Mouse (Mus musculus) liver, embryonic 11.5 days (tissue): Measurements from ENCODE around the gene Wasl. TPM values are rescaled to one million over a fixed set of nuclear protein-coding genes. Genes with fewer than 3 reads are reported as not detected.
A peak's percentile ranks its signal among the peaks of the same experiment; 100 is the strongest.

Source experiments
- ATAC-seq: fragments of 200-750 bp; cut with Nextera tagmentation; replicated peaks from 2 replicates; pipeline ENCODE4 v1.8.0; 2017; ENCODE audit warnings: moderate number of reproducible peaks, mild to moderate bottlenecking, moderate TSS enrichment, moderate library complexity; ENCODE audit not compliant: low FRiP score
- DNase-seq: peaks from one replicate; pipeline ENCODE4 v3.0.0-alpha.2; 2017; ENCODE audit warnings: low spot score
- H3K27ac ChIP-seq: fragments of 300-500 bp; sonication (generic); 2 replicates; pipeline ENCODE4 v1.5.1; 2014; ENCODE audit warnings: mild to moderate bottlenecking, low read depth, low read length, control low read depth
- H3K27me3 ChIP-seq: fragments of 300-500 bp; sonication (generic); replicated peaks from 2 replicates; pipeline ENCODE4 v1.6.1; 2014; ENCODE audit warnings: low read length, mixed read lengths; ENCODE audit not compliant: control insufficient read depth, insufficient read depth
- H3K36me3 ChIP-seq: fragments of 300-500 bp; sonication (generic); 2 replicates; pipeline ENCODE4 v1.6.1; 2014; ENCODE audit warnings: mild to moderate bottlenecking, low read length, moderate library complexity, mixed read lengths; ENCODE audit not compliant: control insufficient read depth, insufficient read depth
- H3K4me1 ChIP-seq: fragments of 300-500 bp; sonication (generic); replicated peaks from 2 replicates; pipeline ENCODE4 v1.6.1; 2014; ENCODE audit warnings: low read length, mixed read lengths; ENCODE audit not compliant: control insufficient read depth, insufficient read depth
- H3K4me2 ChIP-seq: fragments of 300-500 bp; sonication (generic); 2 replicates; pipeline ENCODE4 v1.6.1; 2014; ENCODE audit warnings: mild to moderate bottlenecking, control low read depth, moderate library complexity
- H3K4me3 ChIP-seq: fragments of 300-500 bp; sonication (generic); 2 replicates; pipeline ENCODE4 v1.5.1; 2014; ENCODE audit warnings: low read depth, low read length, control low read depth
- H3K9ac ChIP-seq: fragments of 300-500 bp; sonication (generic); 2 replicates; pipeline ENCODE4 v1.6.1; 2014; ENCODE audit warnings: low read depth, low read length, control low read depth
- H3K9me3 ChIP-seq: fragments of 300-500 bp; sonication (generic); 2 replicates; pipeline ENCODE4 v1.6.1; 2016; ENCODE audit warnings: low read length, inconsistent platforms, mixed read lengths; ENCODE audit not compliant: control insufficient read depth
- WGBS: fragments of 180-500 bp; shearing (Covaris S2); extraction: QIAGEN DNeasy Blood & Tissue Kit; methylation state at CpG from one replicate; pipeline ENCODE4 v1.1.7; 2014; 5-methylcytosine and 5-hydroxymethylcytosine counted together
- polyA plus RNA-seq: library from polyadenylated mRNA; unstranded; fragments of >200 nt; fragmentation: Nextera tagmentation; extraction: Ambion mirVana; gene quantifications from 2 replicates; pipeline ENCODE4 v1.2.1, GENCODE M21; 2014

The Wasl gene
- polyA plus RNA-seq, 1 experiment from 2014 or later = 29.4 TPM

- Histone ChIP-seq H3K4me2 (no peak overlapping the region), H3K27ac (no peak overlapping the region), H3K27me3 (no peaks in the 10 kb centered on the region), H3K4me3 (no peak overlapping the region), H3K9me3 (no peaks in the 10 kb centered on the region), H3K4me1 (no peaks in the 10 kb centered on the region; the same call in 1 of the 2 replicates), H3K36me3 (peaks cover 2% of the 10 kb centered on the region; the same call in 1 of the 2 replicates), H3K9ac (no peak overlapping the region)
- DNase-seq (no peak), ATAC-seq (no peak)
- whole genome bisulfite sequencing = 86% methylated on average over 3 of the region's 3 CpGs
Measured at GRCm38 (mm10) chr6:24634065-24634464, 30.7 kb downstream of the Wasl start.

- no peaks in the 10 kb centered on the region; the same call in 1 of the 2 replicates for H3K4me1 ChIP-seq
- no peaks in the 10 kb centered on the region for H3K27me3 ChIP-seq
- 67% methylated on average over 4 of the region's 4 CpGs for WGBS
- ATAC-seq (peak; percentile 60), DNase-seq (no peak)
- H3K4me2 ChIP-seq = no peak overlapping the region
- H3K9me3 ChIP-seq = no peaks in the 10 kb centered on the region
- no peak overlapping the region for H3K27ac ChIP-seq
- H3K4me3 ChIP-seq = no peak overlapping the region
- H3K36me3 ChIP-seq = peaks cover 2% of the 10 kb centered on the region; the same call in 1 of the 2 replicates
- H3K9ac ChIP-seq = no peak overlapping the region
Measured at GRCm38 (mm10) chr6:24632061-24632460, 32.7 kb downstream of the Wasl start.

- no peaks in the 10 kb centered on the region for H3K9me3 ChIP-seq
- no peaks in the 10 kb centered on the region for H3K27me3 ChIP-seq
- no peak for ATAC-seq
- no peak overlapping the region for H3K27ac ChIP-seq
- DNase-seq = no peak
- WGBS = 81% methylated on average over 1 of the region's 1 CpGs
- no peaks in the 10 kb centered on the region; the same call in 1 of the 2 replicates for H3K36me3 ChIP-seq
- no peak overlapping the region for H3K4me2 ChIP-seq
- H3K9ac ChIP-seq = no peak overlapping the region
- no peaks in the 10 kb centered on the region; the same call in 1 of the 2 replicates for H3K4me1 ChIP-seq
- H3K4me3 ChIP-seq = no peak overlapping the region
Measured at GRCm38 (mm10) chr6:24628499-24628898, 36.3 kb downstream of the Wasl start.

- H3K4me2 ChIP-seq = no peak overlapping the region
- H3K4me3 ChIP-seq = no peak overlapping the region
- H3K36me3 ChIP-seq = no peaks in the 10 kb centered on the region; the same call in 1 of the 2 replicates
- H3K9me3 ChIP-seq = no peaks in the 10 kb centered on the region
- 62% methylated on average over 5 of the region's 5 CpGs for WGBS
- H3K27me3 ChIP-seq = no peaks in the 10 kb centered on the region
- H3K27ac ChIP-seq = no peak overlapping the region
- H3K9ac ChIP-seq = no peak overlapping the region
- no peak for DNase-seq
- H3K4me1 ChIP-seq = no peaks in the 10 kb centered on the region; the same call in 1 of the 2 replicates
- ATAC-seq = peak; percentile 61
Measured at GRCm38 (mm10) chr6:24627586-24628030, 37.2 kb downstream of the Wasl start.

GRCm38 (mm10) chr6:24622098-24622497, 42.7 kb downstream of the Wasl start:
- ATAC-seq (no peak), DNase-seq (no peak)
- no peaks in the 10 kb centered on the region for H3K9me3 ChIP-seq
- H3K36me3 ChIP-seq = peaks cover 8% of the 10 kb centered on the region; the same call in 1 of the 2 replicates
- H3K27me3 ChIP-seq = no peaks in the 10 kb centered on the region
- WGBS = 85% methylated on average over 2 of the region's 2 CpGs
- H3K4me3 ChIP-seq = no peak overlapping the region
- no peak overlapping the region for H3K4me2 ChIP-seq
- H3K9ac ChIP-seq = no peak overlapping the region
- H3K4me1 ChIP-seq = no peaks in the 10 kb centered on the region
- H3K27ac ChIP-seq = no peak overlapping the region

GRCm38 (mm10) chr6:24620936-24621335, 43.9 kb downstream of the Wasl start:
- Histone ChIP-seq H3K4me2 (no peak overlapping the region), H3K27me3 (no peaks in the 10 kb centered on the region), H3K27ac (no peak overlapping the region), H3K9ac (no peak overlapping the region), H3K36me3 (peaks cover 8% of the 10 kb centered on the region; the same call in 1 of the 2 replicates), H3K4me3 (no peak overlapping the region), H3K4me1 (no peaks in the 10 kb centered on the region), H3K9me3 (no peaks in the 10 kb centered on the region)
- DNase-seq (no peak), ATAC-seq (no peak)
- 88% methylated on average over 2 of the region's 2 CpGs for WGBS

- H3K36me3 ChIP-seq = peaks cover 11% of the 10 kb centered on the region; the same call in 1 of the 2 replicates
- WGBS = 78% methylated on average over 6 of the region's 6 CpGs
Measured at GRCm38 (mm10) chr6:24619285-24620045, 45.3 kb downstream of the Wasl start.

GRCm38 (mm10) chr6:24616746-24617145, 48.1 kb downstream of the Wasl start:
- peaks cover 11% of the 10 kb centered on the region; the same call in 1 of the 2 replicates for H3K36me3 ChIP-seq
- no peaks in the 10 kb centered on the region for H3K4me1 ChIP-seq
- no peak overlapping the region for H3K27ac ChIP-seq
- H3K4me3 ChIP-seq = no peak overlapping the region
- WGBS = 91% methylated on average over 4 of the region's 4 CpGs
- no peak overlapping the region for H3K4me2 ChIP-seq
- DNase-seq (no peak), ATAC-seq (no peak)
- no peaks in the 10 kb centered on the region for H3K27me3 ChIP-seq
- H3K9me3 ChIP-seq = no peaks in the 10 kb centered on the region
- no peak overlapping the region for H3K9ac ChIP-seq

More at GRCm38 (mm10) chr6:24619285-24620045, 45.3 kb downstream of the Wasl start:
- H3K27ac ChIP-seq = no peak overlapping the region
- no peaks in the 10 kb centered on the region for H3K9me3 ChIP-seq
- H3K4me2 ChIP-seq = no peak overlapping the region
- H3K9ac ChIP-seq = no peak overlapping the region
- no peak overlapping the region for H3K4me3 ChIP-seq
- DNase-seq (no peak), ATAC-seq (peak; percentile 26; the same call in 1 of the 2 replicates)
- no peaks in the 10 kb centered on the region for H3K27me3 ChIP-seq
- H3K4me1 ChIP-seq = no peaks in the 10 kb centered on the region

GRCm38 (mm10) chr6:24613918-24614317, 50.9 kb downstream of the Wasl start:
- WGBS = 97% methylated on average over 4 of the region's 4 CpGs
- ATAC-seq (no peak), DNase-seq (no peak)
- Histone ChIP-seq H3K4me3 (no peak overlapping the region), H3K36me3 (peaks cover 8% of the 10 kb centered on the region; the same call in 1 of the 2 replicates), H3K27me3 (no peaks in the 10 kb centered on the region), H3K9ac (no peak overlapping the region), H3K4me1 (no peaks in the 10 kb centered on the region), H3K9me3 (no peaks in the 10 kb centered on the region), H3K4me2 (no peak overlapping the region), H3K27ac (no peak overlapping the region)
